Mouse (Mus musculus) embryonic facial prominence, embryonic 12.5 days (tissue): Measurements from ENCODE around the gene Pink1. TPM values are rescaled to one million over a fixed set of nuclear protein-coding genes. Genes with fewer than 3 reads are reported as not detected.

ENCODE experiments used
- ATAC-seq: fragments of 200-750 bp; cut with Nextera tagmentation; 2 replicates; pipeline ENCODE4 v1.8.0; 2017; ENCODE audit not compliant: insufficient number of reproducible peaks, insufficient read depth, low FRiP score, low TSS enrichment
- H3K27ac ChIP-seq: fragments of 300-500 bp; sonication (generic); 2 replicates; pipeline ENCODE4 v1.5.1; 2016; ENCODE audit warnings: mild to moderate bottlenecking
- H3K27me3 ChIP-seq: fragments of 300-500 bp; sonication (generic); 2 replicates; pipeline ENCODE4 v1.6.1; 2016; ENCODE audit warnings: mild to moderate bottlenecking, moderate library complexity
- H3K36me3 ChIP-seq: fragments of 300-500 bp; sonication (generic); 2 replicates; pipeline ENCODE4 v1.6.1; 2016; ENCODE audit warnings: mild to moderate bottlenecking
- H3K4me1 ChIP-seq: fragments of 300-500 bp; sonication (generic); 2 replicates; pipeline ENCODE4 v1.6.1; 2016
- H3K4me2 ChIP-seq: fragments of 300-500 bp; sonication (generic); replicated peaks from 2 replicates; pipeline ENCODE4 v1.6.1; 2016; ENCODE audit warnings: mild to moderate bottlenecking, moderate library complexity
- H3K4me3 ChIP-seq: fragments of 300-500 bp; sonication (generic); 2 replicates; pipeline ENCODE4 v1.5.1; 2016; ENCODE audit warnings: mild to moderate bottlenecking
- H3K9ac ChIP-seq: fragments of 300-500 bp; sonication (generic); 2 replicates; pipeline ENCODE4 v1.6.1; 2016; ENCODE audit warnings: mild to moderate bottlenecking, moderate library complexity
- H3K9me3 ChIP-seq: fragments of 300-500 bp; sonication (generic); 2 replicates; pipeline ENCODE4 v1.6.1; 2016; ENCODE audit warnings: mild to moderate bottlenecking, moderate library complexity
- WGBS: fragments of 180-500 bp; shearing (Covaris S2); methylation state at CpG from one replicate; pipeline ENCODE4 v1.1.7; 2016; 5-methylcytosine and 5-hydroxymethylcytosine counted together
- polyA plus RNA-seq: library from polyadenylated mRNA; unstranded; fragments of >200 nt; fragmentation: Nextera tagmentation; extraction: Ambion mirVana; gene quantifications from 2 replicates; pipeline ENCODE4 v1.2.1, GENCODE M21; 2016

Pink1 gene
- polyA plus RNA-seq, 1 experiment from 2014 or later: 54.9 TPM

GRCm38 (mm10) chr4:138323753-138324152 is 2.4 kb downstream of the Pink1 start:
- ATAC-seq: no peak
- H3K9ac ChIP-seq: no peak overlapping the region
- 70% methylated on average over 4 of the region's 4 CpGs for WGBS
- H3K27me3 ChIP-seq: no peaks in the 10 kb centered on the region
- no peak overlapping the region for H3K4me2 ChIP-seq
- no peaks in the 10 kb centered on the region for H3K9me3 ChIP-seq
- H3K4me3 ChIP-seq: no peak overlapping the region
- H3K27ac ChIP-seq: no peak overlapping the region
- H3K36me3 ChIP-seq: peaks cover 3% of the 10 kb centered on the region; the same call in 1 of the 2 replicates
- H3K4me1 ChIP-seq: 0 out of 2 replicates have a peak, but pooled peaks cover 3% of the 10 kb centered on the region

- Histone ChIP-seq H3K9ac (no peak overlapping the region), H3K9me3 (no peaks in the 10 kb centered on the region), H3K4me2 (no peak overlapping the region), H3K27ac (no peak overlapping the region), H3K4me1 (0 out of 2 replicates have a peak, but pooled peaks cover 3% of the 10 kb centered on the region), H3K4me3 (no peak overlapping the region), H3K27me3 (no peaks in the 10 kb centered on the region), H3K36me3 (peaks cover 5% of the 10 kb centered on the region; the same call in 1 of the 2 replicates)
- WGBS: 63% methylated on average over 4 of the region's 4 CpGs
- no peak for ATAC-seq
These were observed 3.4 kb downstream of the Pink1 start for GRCm38 (mm10) chr4:138322692-138323091.

- H3K4me2 ChIP-seq: no peak overlapping the region
- H3K27ac ChIP-seq: no peak overlapping the region
- WGBS: 73% methylated on average over 7 of the region's 7 CpGs
- no peaks in the 10 kb centered on the region for H3K27me3 ChIP-seq
- no peak overlapping the region for H3K4me3 ChIP-seq
- no peak overlapping the region for H3K9ac ChIP-seq
- no peaks in the 10 kb centered on the region for H3K9me3 ChIP-seq
- no peak for ATAC-seq
- 0 out of 2 replicates have a peak, but pooled peaks cover 3% of the 10 kb centered on the region for H3K4me1 ChIP-seq
- H3K36me3 ChIP-seq: peaks cover 13% of the 10 kb centered on the region
These were observed 4.6 kb downstream of the Pink1 start for GRCm38 (mm10) chr4:138321488-138321887.

GRCm38 (mm10) chr4:138320711-138321110 is 5.4 kb downstream of the Pink1 start:
- no peak overlapping the region for H3K27ac ChIP-seq
- H3K9ac ChIP-seq: no peak overlapping the region
- peaks cover 20% of the 10 kb centered on the region for H3K36me3 ChIP-seq
- H3K9me3 ChIP-seq: no peaks in the 10 kb centered on the region
- no peak overlapping the region for H3K4me2 ChIP-seq
- WGBS: 72% methylated on average over 11 of the region's 11 CpGs
- H3K4me3 ChIP-seq: no peak overlapping the region
- H3K27me3 ChIP-seq: no peaks in the 10 kb centered on the region
- 0 out of 2 replicates have a peak, but pooled peaks cover 3% of the 10 kb centered on the region for H3K4me1 ChIP-seq
- ATAC-seq: no peak

GRCm38 (mm10) chr4:138319508-138319907 is 6.6 kb downstream of the Pink1 start:
- no peak overlapping the region for H3K4me3 ChIP-seq
- H3K9ac ChIP-seq: no peak overlapping the region
- 31% methylated on average over 10 of the region's 10 CpGs for WGBS
- no peaks in the 10 kb centered on the region for H3K9me3 ChIP-seq
- H3K4me2 ChIP-seq: no peak overlapping the region
- H3K4me1 ChIP-seq: no peaks in the 10 kb centered on the region
- peaks cover 30% of the 10 kb centered on the region for H3K36me3 ChIP-seq
- H3K27ac ChIP-seq: no peak overlapping the region
- no peaks in the 10 kb centered on the region for H3K27me3 ChIP-seq
- ATAC-seq: no peak

GRCm38 (mm10) chr4:138318509-138319266 is 7.4 kb downstream of the Pink1 start:
- no peaks in the 10 kb centered on the region for H3K27me3 ChIP-seq
- H3K27ac ChIP-seq: no peak overlapping the region
- peaks cover 38% of the 10 kb centered on the region for H3K36me3 ChIP-seq
- no peak overlapping the region for H3K4me3 ChIP-seq
- no peaks in the 10 kb centered on the region for H3K9me3 ChIP-seq
- no peak overlapping the region for H3K9ac ChIP-seq
- ATAC-seq: no peak
- no peaks in the 10 kb centered on the region for H3K4me1 ChIP-seq
- 56% methylated on average over 6 of the region's 6 CpGs for WGBS
- no peak overlapping the region for H3K4me2 ChIP-seq

- WGBS: 87% methylated on average over 6 of the region's 6 CpGs
- Histone ChIP-seq H3K4me3 (no peak overlapping the region), H3K4me1 (no peaks in the 10 kb centered on the region), H3K36me3 (peaks cover 61% of the 10 kb centered on the region), H3K4me2 (no peak overlapping the region), H3K27ac (no peak overlapping the region), H3K27me3 (no peaks in the 10 kb centered on the region), H3K9me3 (no peaks in the 10 kb centered on the region), H3K9ac (no peak overlapping the region)
- no peak for ATAC-seq
These were observed 9.7 kb downstream of the Pink1 start for GRCm38 (mm10) chr4:138316369-138316768.

GRCm38 (mm10) chr4:138315781-138316180 is 10.3 kb downstream of the Pink1 start:
- 70% methylated on average over 9 of the region's 9 CpGs for WGBS
- no peaks in the 10 kb centered on the region for H3K27me3 ChIP-seq
- no peak overlapping the region for H3K27ac ChIP-seq
- no peak overlapping the region for H3K4me2 ChIP-seq
- no peak for ATAC-seq
- H3K4me3 ChIP-seq: no peak overlapping the region
- no peak overlapping the region for H3K9ac ChIP-seq
- no peaks in the 10 kb centered on the region for H3K4me1 ChIP-seq
- H3K9me3 ChIP-seq: no peaks in the 10 kb centered on the region
- H3K36me3 ChIP-seq: peaks cover 67% of the 10 kb centered on the region

GRCm38 (mm10) chr4:138313795-138314194 is 12.3 kb downstream of the Pink1 start:
- Histone ChIP-seq H3K4me1 (no peaks in the 10 kb centered on the region), H3K9ac (no peak overlapping the region), H3K27ac (no peak overlapping the region), H3K4me3 (no peak overlapping the region), H3K4me2 (no peak overlapping the region), H3K27me3 (no peaks in the 10 kb centered on the region), H3K36me3 (peaks cover 84% of the 10 kb centered on the region), H3K9me3 (no peaks in the 10 kb centered on the region)
- ATAC-seq: no peak
- 90% methylated on average over 4 of the region's 4 CpGs for WGBS

- WGBS: 93% methylated on average over 11 of the region's 11 CpGs
- no peak overlapping the region for H3K4me2 ChIP-seq
- no peak overlapping the region for H3K9ac ChIP-seq
- no peak overlapping the region for H3K27ac ChIP-seq
- H3K36me3 ChIP-seq: peaks cover 88% of the 10 kb centered on the region
- no peak for ATAC-seq
- H3K27me3 ChIP-seq: no peaks in the 10 kb centered on the region
- H3K9me3 ChIP-seq: no peaks in the 10 kb centered on the region
- no peak overlapping the region for H3K4me3 ChIP-seq
- H3K4me1 ChIP-seq: no peaks in the 10 kb centered on the region
These were observed 13.1 kb downstream of the Pink1 start for GRCm38 (mm10) chr4:138313021-138313420.

- Histone ChIP-seq H3K36me3 (peaks cover 95% of the 10 kb centered on the region), H3K4me1 (no peaks in the 10 kb centered on the region), H3K4me3 (no peak overlapping the region), H3K9me3 (no peaks in the 10 kb centered on the region), H3K27ac (no peak overlapping the region), H3K27me3 (no peaks in the 10 kb centered on the region), H3K9ac (no peak overlapping the region), H3K4me2 (no peak overlapping the region)
- ATAC-seq: no peak
- 94% methylated on average over 3 of the region's 3 CpGs for WGBS
These were observed 14.0 kb downstream of the Pink1 start for GRCm38 (mm10) chr4:138312105-138312504.

GRCm38 (mm10) chr4:138311595-138311994 is 14.5 kb downstream of the Pink1 start:
- H3K36me3 ChIP-seq: peaks cover 95% of the 10 kb centered on the region
- H3K9me3 ChIP-seq: no peaks in the 10 kb centered on the region
- no peak overlapping the region for H3K4me2 ChIP-seq
- no peaks in the 10 kb centered on the region for H3K4me1 ChIP-seq
- WGBS: 62% methylated on average over 8 of the region's 8 CpGs
- H3K27ac ChIP-seq: no peak overlapping the region
- no peak overlapping the region for H3K4me3 ChIP-seq
- ATAC-seq: no peak
- H3K27me3 ChIP-seq: no peaks in the 10 kb centered on the region
- no peak overlapping the region for H3K9ac ChIP-seq
